Mouse (Mus musculus): ENCODE measurements around the gene Ms4a13.
"Not testable (repeated sequence)": the region's sequence is repeated elsewhere in the genome, so short reads cannot be mapped to it uniquely, and the experiment has no call there.

Gene Ms4a13

GRCm38 (mm10) chr19:11196546-11196945, at the start of gene Ms4a13:
Gene Ms4a13, minus strand, starts transcription at chr19:11196737.
- no peak for DNase-seq (ENCODE audit: low spot score in 2 of 2)

- DNase-seq (ENCODE audit: low spot score in 2 of 2): no peak
Observed at GRCm38 (mm10) chr19:11244230-11244629, 47.7 kb upstream of the Ms4a13 start.

- DNase-seq (ENCODE audit: low spot score in 2 of 2): no peak
Observed at GRCm38 (mm10) chr19:11242560-11242959, 46.0 kb upstream of the Ms4a13 start.

DNA sequence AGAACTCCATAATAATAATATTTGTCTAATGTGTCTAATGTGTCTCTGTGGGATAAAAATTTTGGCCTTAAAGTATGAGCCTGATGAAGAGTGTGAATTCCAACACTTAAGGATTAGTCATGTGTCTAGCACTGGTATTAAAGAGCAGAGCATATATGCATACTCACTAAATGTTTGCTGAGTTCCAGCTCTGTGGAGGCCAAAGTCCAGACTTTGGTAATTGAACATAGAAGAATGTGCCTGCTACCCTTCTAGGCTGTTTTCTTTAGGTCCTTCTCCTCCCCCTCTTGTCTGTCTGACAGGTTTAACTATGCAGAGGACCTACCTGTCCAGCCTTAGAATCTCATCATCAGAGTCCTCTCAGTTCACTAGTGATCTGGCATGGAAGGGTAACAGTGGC, 39.3 kb upstream of the Ms4a13 start:
- no peak for DNase-seq (ENCODE audit: low spot score in 2 of 2)

DNA sequence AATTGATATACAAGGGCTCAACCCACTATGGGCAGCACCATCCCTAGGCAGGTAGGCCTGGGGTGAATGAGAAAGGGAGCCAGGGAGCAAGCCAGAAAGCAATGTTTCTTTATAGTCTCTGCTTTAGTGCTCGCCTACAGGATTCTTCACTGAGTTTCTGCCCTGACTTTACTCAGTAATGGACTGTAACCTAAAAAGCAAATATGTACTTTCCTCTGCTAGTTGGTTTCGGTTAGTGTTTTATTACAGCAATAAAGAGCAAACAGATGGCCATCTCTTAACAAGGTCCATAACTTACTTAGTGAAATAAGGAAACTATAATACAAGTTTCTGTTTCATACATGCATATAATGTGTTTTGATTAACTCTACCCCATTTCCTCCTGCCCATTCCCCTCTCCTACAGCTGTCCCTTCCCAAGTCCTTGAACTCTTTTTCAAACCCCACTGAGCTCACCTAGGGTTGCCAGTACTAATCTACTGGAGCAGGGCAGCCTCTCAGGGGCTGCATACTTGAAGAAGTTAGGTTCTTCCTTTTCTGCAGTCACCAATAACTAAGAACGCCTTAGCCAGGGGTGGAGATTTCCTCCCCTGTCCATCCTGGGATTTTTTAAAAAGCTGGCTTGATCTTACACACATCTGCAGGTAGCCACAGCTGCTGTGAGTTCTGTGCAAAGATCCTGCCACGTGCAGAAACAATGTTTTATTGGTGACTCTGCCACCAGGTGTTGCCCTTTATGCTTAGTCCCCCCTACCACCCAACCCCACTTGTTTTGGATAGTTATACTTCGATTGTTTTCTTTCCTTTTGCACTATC, 38.6 kb upstream of the Ms4a13 start:
- no peak for DNase-seq (ENCODE audit: low spot score in 2 of 2)

DNA sequence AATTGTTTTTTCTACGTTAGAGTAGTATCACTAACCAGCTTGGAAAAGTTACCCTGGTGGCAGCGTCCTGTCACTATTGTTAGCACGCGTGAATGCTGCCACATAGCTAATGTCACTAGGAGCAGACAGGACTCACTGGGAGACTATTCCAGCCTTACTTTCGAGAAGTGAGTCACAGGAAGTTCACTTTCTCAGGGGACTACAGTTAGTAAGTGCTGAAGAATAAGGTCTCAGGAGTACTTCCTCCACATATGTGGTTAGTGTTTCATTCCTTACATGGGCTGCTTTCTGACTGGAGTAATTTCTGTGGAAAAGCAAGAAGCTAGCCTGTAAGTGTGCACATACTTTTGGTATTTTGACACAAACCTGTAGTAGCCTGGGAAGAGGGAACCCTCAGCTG, 37.7 kb upstream of the Ms4a13 start:
- no peak for DNase-seq (ENCODE audit: low spot score in 2 of 2)

DNA sequence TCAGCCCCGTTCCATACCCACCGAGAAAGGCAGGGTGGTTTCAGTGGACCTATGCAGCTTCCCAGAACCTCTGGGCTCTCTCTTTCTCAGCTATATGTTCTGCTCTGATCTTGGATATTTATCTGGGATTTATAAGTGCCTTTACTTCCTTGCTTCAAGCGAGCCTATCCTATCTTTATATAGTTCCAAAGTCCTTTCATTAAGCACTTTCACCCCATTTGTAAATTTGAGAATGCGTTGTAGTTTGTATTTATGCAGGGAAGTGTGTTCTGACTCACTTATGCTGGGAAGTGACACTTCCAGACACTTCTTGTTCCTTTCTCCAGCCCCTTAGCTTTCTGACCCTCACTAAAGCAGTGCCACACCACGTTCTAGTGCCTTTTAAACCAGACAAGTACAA, 35.8 kb upstream of the Ms4a13 start, which contains the start of gene Ms4a12:
Gene Ms4a12, minus strand, starts transcription at position 101 of the 400 bp plus-strand sequence.
- DNase-seq (ENCODE audit: low spot score in 2 of 2): no peak

GRCm38 (mm10) chr19:11192552-11192951, 4.0 kb downstream of the Ms4a13 start:
- no peak for DNase-seq (ENCODE audit: low spot score in 2 of 2)

DNA sequence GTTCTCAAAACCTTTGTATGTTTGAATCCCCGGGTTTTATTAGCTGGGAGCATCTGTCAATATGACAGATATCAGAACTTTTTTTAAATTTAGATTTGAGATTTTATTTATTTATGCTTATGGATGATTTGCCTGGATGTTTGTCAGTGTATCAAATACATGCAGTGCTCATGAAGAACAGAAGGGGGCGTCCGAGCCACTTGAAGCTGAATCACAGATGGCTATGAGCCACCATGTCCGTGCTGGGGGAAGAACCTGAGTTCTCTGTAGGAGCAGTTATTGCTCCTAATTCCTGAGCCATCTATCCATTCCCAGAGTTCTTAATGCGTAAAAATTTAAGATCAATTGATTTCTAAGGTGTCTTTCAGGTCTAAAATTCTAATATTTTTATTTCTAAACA, 12.4 kb downstream of the Ms4a13 start:
- DNase-seq (ENCODE audit: low spot score in 2 of 2): no peak

- DNase-seq (ENCODE audit: low spot score in 2 of 2): no peak
Observed at GRCm38 (mm10) chr19:11177464-11177863, 19.1 kb downstream of the Ms4a13 start.

GRCm38 (mm10) chr19:11165172-11165571, 31.4 kb downstream of the Ms4a13 start, which contains the start of gene 1700025F22Rik:
Gene 1700025F22Rik, minus strand, starts transcription at chr19:11165320.
- no peak for DNase-seq (ENCODE audit: low spot score in 2 of 2)

- not testable (repeated sequence) for DNase-seq (ENCODE audit: low spot score in 2 of 2)
Observed at GRCm38 (mm10) chr19:11157890-11158289, 38.6 kb downstream of the Ms4a13 start.

- no peak for DNase-seq (ENCODE audit: low spot score in 2 of 2)
Observed at GRCm38 (mm10) chr19:11135336-11135735, 61.2 kb downstream of the Ms4a13 start.

DNA sequence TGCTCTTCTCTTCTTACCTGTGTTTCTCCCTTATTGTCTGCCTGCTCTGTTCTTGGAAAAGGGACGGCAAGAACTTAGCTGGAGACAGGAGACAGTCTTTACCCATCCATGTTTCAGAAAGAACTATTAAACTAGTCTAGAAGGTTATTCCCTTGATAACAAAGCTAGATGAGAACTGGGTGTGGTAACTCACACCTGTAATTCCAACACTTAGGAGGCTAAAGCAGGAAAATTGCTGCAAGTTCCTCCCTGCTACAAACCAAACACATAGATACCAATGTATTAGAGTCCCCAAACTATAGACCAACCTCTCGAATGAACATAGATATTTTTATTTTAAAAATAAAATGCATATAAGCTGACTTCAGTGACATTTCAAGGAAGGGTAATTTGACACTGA, 61.7 kb downstream of the Ms4a13 start:
- no peak for DNase-seq (ENCODE audit: low spot score in 2 of 2)

GRCm38 (mm10) chr19:11130776-11131175, 65.8 kb downstream of the Ms4a13 start, which contains the start of gene 1700017D01Rik:
Gene 1700017D01Rik, minus strand, starts transcription at chr19:11130876.
- not testable (repeated sequence) for DNase-seq (ENCODE audit: low spot score in 2 of 2)

DNA sequence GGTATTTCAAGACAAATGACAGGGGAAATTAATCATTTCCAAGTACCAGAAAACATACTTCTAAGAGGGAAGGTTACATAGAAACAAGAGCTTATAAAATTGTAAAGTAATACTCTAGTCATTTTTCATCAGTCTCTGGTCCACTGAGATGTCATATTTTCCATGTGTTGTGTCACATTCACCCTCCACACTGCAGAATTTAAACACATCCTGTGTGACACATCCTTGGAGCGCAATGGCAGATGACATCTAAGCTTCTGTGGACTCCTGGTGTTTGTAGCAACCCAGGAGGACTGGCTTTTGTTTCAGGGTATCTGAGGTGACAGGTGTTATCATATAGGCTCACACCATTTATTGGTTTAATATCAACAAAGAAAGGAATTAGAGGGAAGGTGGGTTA, 66.8 kb downstream of the Ms4a13 start:
- DNase-seq (ENCODE audit: low spot score in 2 of 2): no peak

DNA sequence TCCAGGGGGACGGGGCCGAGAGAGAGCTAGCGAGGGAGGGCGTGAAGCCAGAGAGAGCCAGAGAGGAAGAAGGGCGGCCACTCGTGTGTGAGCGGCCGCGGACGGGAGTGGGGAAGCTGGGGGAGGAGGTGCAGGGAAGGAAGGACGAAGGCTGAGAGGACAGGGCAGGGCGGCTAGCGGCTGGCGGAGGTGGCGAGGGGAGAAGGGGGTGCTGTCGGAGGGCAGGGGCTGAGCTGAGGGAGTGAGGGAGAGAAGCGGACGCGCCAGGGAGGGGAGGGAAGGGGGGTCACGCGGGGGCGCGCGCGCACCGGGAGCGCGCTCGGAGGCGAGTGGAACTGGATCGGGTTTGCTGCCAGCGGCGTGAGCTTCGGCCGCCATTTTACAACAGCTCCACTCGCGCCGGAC, 75.5 kb downstream of the Ms4a13 start:
- not testable (repeated sequence) for DNase-seq (ENCODE audit: low spot score in 2 of 2)

All from frontal cortex, postnatal 10 days (tissue).